Mouse (Mus musculus): ENCODE data around the gene Lrp8.

DNA sequence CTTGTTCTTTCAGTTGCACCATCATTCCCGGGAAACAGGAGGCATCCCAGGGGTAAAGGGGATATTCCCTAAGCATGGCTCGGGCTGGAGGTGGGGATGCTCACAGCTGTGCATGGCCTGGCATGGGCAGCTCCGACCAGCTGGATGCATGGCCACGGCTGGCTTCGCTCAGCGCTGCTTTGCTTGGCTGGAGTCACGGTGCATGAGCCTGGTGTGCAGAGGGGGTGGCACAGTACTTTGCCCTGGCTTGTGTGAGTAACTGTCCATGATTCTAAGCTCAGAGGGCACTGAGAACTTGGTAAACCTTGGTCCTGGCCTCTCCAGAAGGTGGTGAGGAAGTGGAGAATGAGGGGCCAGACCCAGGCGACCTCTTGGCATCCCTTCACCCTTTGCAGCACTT, 48.0 kb downstream of the Lrp8 start:
- TF ChIP-seq CTCF (IDR thresholded peaks at IDR 0.05; ENCODE audit: low read depth, low read length) (no peak), POLR2A (IDR thresholded peaks at IDR 0.05; ENCODE audit: extremely low read depth, insufficient read depth, low read length) (no peak)

Data from liver, adult 2 months (tissue).